Mouse (Mus musculus) lung, adult 2 months (tissue): ENCODE data around the gene Alg2.
A peak's percentile ranks its signal among the peaks of the same experiment; 100 is the strongest.

Source experiments
- CTCF ChIP-seq: fragments of 200-500 bp; IDR thresholded peaks from 2 replicates; pipeline ENCODE4 v1.5.1; 2011; ENCODE audit warnings: mild to moderate bottlenecking, low read length, control low read depth; ENCODE audit not compliant: insufficient read depth
- POLR2A ChIP-seq: fragments of 200-500 bp; IDR thresholded peaks from 2 replicates; pipeline ENCODE4 v1.6.1; 2011; ENCODE audit warnings: low read depth, mild to moderate bottlenecking, control low read depth, low read length, borderline replicate concordance; ENCODE audit errors: extremely low read depth

DNA sequence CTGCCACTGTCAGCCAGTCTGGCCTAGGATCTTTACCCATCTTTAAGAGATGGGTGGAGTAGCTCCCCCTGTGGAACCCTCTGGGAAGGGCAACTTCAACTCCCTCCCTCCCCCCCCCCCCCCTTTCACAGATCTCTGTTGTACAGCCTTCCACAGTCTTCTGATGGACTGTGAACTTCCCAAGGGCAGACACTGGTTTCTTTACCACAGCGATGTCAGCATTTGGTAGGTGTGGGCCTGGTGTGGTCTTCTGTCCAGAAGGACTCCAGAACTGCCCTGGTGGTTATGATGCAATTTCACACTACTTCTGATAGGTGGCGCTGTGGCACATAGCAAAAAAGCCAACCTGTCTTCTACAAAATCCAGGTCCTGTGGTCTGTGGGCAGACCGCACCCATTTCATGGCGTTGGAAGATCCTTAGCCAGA, 28.4 kb upstream of the Alg2 start:
- TF ChIP-seq POLR2A, result no peak
- TF ChIP-seq CTCF, result peak; percentile 55
